Mouse (Mus musculus): ENCODE measurements around the gene Olfr1333.
A peak's percentile ranks its signal among the peaks of the same experiment; 100 is the strongest.

The Olfr1333 gene

GRCm38 (mm10) chr4:118836179-118836578, at the start of gene Olfr1333:
Gene Olfr1333, minus strand, starts transcription at chr4:118836279.
- no peak for DNase-seq

- peak; percentile 32 to 63 for DNase-seq
Measured at GRCm38 (mm10) chr4:118867566-118867965, 31.5 kb upstream of the Olfr1333 start.

DNA sequence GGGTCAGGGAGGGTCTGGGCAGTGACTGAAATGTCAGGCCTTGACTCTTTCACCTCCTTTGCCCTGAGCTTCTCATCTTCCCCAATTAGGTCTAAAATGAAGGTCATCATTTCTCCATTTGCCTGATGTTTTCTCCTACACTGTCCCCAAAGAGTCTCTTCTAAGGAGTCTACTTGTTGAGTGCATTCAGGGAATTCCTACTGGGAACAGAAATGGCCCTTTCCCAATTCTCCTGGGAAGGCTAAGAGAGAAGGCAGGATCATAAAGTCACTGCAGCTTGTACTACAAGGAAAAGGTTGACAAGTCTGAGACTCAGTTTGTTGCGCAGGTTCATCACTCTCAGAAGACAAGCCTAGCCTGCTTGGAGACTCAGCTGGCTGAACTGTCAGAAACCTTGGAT, 28.3 kb upstream of the Olfr1333 start, which contains the start of gene Olfr1331:
Gene Olfr1331, plus strand, starts transcription at position 301 of the 400 bp plus-strand sequence.
- DNase-seq, result no peak

DNA sequence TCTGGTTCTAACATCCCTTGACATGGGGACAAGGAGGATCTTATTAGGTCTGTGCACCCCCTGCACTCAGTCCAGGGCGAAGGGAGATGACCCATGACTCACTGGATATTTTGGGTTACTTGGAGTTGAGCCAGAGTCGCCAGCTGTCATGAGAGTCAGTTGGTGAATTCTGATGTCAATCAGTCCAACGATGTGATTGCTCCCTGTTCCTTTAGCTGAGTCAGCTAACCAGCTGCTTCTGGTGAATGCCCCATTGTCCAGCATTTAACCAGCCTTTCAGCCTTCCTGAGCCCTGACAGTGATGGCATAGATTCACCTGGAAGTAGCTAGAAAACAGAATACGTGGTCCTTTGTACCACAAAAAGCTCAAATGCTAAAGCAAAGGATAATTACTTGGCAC, 26.6 kb upstream of the Olfr1333 start:
- peak in 1 of 2 experiments; percentile 6 for DNase-seq

GRCm38 (mm10) chr4:118861791-118862190, 25.7 kb upstream of the Olfr1333 start:
- no peak for DNase-seq

DNA sequence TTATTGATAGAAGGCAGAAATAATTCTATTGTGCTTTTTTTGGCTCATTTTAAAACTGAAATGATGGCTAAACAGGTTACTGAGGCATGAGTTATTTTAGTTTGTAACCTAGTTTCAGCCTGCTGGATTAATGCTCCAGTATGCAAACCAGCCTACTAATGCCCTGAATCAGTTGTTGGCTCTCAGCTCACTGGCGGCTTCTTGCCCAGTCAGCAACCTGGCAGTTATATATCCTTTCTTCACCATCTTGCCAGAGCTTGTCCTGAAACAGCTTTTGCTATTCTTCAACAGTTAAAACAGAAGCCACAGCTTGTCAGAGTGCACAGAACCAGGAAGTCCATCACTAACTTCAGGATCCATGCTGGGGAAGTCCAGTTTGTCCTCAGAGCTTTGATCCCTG, 17.2 kb downstream of the Olfr1333 start:
- peak; percentile 28 to 52 for DNase-seq

- no peak for DNase-seq
Measured at GRCm38 (mm10) chr4:118809844-118810243, 26.2 kb downstream of the Olfr1333 start, which contains the start of gene Olfr1335. Gene Olfr1335, minus strand, starts transcription at chr4:118809944.

DNA sequence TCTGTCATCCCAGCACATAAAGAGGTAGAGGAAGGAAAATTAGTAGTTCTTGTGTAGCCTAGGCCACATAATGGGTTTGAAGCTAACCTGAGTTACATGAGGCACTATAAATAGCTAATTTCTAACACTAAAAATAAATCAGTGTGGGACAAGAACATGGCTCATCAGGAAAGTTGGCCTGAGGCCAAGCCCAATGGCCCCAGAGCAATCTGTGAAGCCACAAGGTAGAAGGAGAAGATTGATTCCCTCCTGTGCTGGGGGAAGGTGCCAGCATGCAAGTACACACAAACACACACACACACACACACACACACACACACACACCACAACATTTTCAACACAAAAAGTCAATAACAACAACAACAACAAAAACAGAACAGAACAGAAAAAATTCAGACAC, 43.3 kb downstream of the Olfr1333 start:
- DNase-seq, result peak; percentile 12 to 47

- no peak for DNase-seq
Measured at GRCm38 (mm10) chr4:118782486-118782885, 53.6 kb downstream of the Olfr1333 start, which contains the start of gene Olfr1337. Gene Olfr1337, minus strand, starts transcription at chr4:118782586.

All from cerebellum, postnatal 25 days (tissue).